Mouse (Mus musculus) forebrain, postnatal 0 days (tissue): Measurements from ENCODE around the gene Gm29609. TPM values are rescaled to one million over a fixed set of nuclear protein-coding genes. Genes with fewer than 3 reads are reported as not detected.

Source experiments
- ATAC-seq: fragments of 200-750 bp; cut with Nextera tagmentation; 2 replicates; pipeline ENCODE4 v1.8.0; 2017; ENCODE audit warnings: mild to moderate bottlenecking, moderate library complexity
- DNase-seq: peaks from one replicate; pipeline ENCODE4 v3.0.0-alpha.2; 2015
- H3K27ac ChIP-seq: fragments of 300-500 bp; sonication (generic); 2 replicates; pipeline ENCODE4 v1.5.1; 2014; ENCODE audit warnings: low read depth, mild to moderate bottlenecking, antibody characterized with exemption, low read length, moderate library complexity, mixed read lengths
- H3K27me3 ChIP-seq: fragments of 300-500 bp; sonication (generic); 2 replicates; pipeline ENCODE4 v1.6.1; 2014; ENCODE audit warnings: mild to moderate bottlenecking, low read length, mixed read lengths; ENCODE audit not compliant: insufficient read depth
- H3K36me3 ChIP-seq: fragments of 300-500 bp; sonication (generic); 2 replicates; pipeline ENCODE4 v1.6.1; 2014; ENCODE audit warnings: mild to moderate bottlenecking, moderate library complexity; ENCODE audit not compliant: insufficient read depth
- H3K4me1 ChIP-seq: fragments of 300-500 bp; sonication (generic); 2 replicates; pipeline ENCODE4 v1.6.1; 2014; ENCODE audit warnings: antibody characterized with exemption; ENCODE audit not compliant: insufficient read depth
- H3K4me2 ChIP-seq: fragments of 300-500 bp; sonication (generic); 2 replicates; pipeline ENCODE4 v1.6.1; 2014; ENCODE audit warnings: low read depth, mild to moderate bottlenecking, moderate library complexity
- H3K4me3 ChIP-seq: fragments of 300-500 bp; sonication (generic); 2 replicates; pipeline ENCODE4 v1.5.1; 2014; ENCODE audit warnings: low read depth, low read length, mixed read lengths
- H3K9ac ChIP-seq: fragments of 300-500 bp; sonication (generic); 2 replicates; pipeline ENCODE4 v1.6.1; 2014; ENCODE audit warnings: mild to moderate bottlenecking
- H3K9me3 ChIP-seq: fragments of 300-500 bp; sonication (generic); 2 replicates; pipeline ENCODE4 v1.6.1; 2016; ENCODE audit warnings: low read length
- CTCF ChIP-seq: sonication (generic); IDR thresholded peaks from 2 replicates; pipeline ENCODE4 v1.5.1; 2016; ENCODE audit warnings: antibody characterized with exemption, control low read depth, low read depth
- WGBS: fragments of 180-500 bp; shearing (Covaris S2); extraction: QIAGEN DNeasy Blood & Tissue Kit; methylation state at CpG from one replicate; pipeline ENCODE4 v1.1.7; 2014; 5-methylcytosine and 5-hydroxymethylcytosine counted together
- polyA plus RNA-seq: library from polyadenylated mRNA; unstranded; fragments of >200 nt; fragmentation: Nextera tagmentation; extraction: Ambion mirVana; gene quantifications from 2 replicates; pipeline ENCODE4 v1.2.1, GENCODE M21; 2015
- total RNA-seq: library from RNA; depleted of rRNA; stranded (reverse); fragments of >200 nt; gene quantifications from 2 replicates; pipeline ENCODE4 v1.2.3, GENCODE M21; 2014

The Gm29609 gene
- total and polyA plus RNA-seq, 2 experiments from 2014 or later, result 1.4 to 9.3 TPM

DNA sequence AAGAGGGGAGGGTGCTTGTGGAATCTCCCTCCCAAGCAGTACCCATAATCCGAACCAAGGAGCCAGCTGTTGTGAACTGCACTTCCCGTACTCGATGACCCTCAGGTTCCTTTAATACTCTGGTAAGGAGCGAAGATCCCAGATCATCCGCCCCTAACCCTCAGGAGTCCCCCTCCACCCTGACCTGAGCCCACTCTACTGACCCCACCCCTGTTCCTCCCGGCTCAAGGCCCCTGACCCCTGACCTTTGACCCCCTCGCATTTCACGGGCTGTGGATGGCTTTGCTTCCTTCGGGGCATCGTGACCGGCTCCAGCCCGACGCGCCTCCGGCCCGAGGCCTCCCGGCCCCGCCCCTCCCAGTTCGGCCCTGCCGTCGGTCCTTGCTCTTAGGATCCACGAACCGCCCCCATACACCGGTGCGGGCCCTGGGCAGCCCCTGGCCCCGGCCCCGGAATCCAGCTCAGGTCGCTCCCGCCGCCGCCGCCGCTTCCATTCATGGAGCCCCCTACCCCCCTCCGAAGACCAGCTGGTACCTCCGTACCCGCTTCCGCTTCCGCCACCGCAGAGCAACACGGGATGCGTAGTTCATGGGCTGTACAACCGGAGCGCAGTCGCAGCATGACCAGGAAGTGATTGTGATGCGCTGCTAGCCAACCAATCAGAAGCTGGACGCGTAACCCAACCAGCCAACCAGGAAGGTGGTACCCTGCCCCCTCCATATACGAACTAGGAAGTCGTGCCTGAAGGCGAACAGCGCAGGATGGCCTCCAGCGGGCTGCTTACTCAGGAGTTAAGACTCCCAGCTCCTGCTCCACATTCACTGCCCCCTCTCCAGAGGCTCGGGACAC, 22.3 kb upstream of the Gm29609 start, which contains the start of gene Zfp513:
Gene Zfp513, minus strand, starts transcription at position 562 of the 849 bp plus-strand sequence.
- Histone ChIP-seq H3K4me1 (peaks cover 6% of the 10 kb centered on the region; the same call in 1 of the 2 replicates), H3K4me3 (peak within 1 kb of the TSS; percentile 83), H3K27me3 (no peaks in the 10 kb centered on the region), H3K27ac (peak within 1 kb of the TSS; percentile 85), H3K9ac (peak within 1 kb of the TSS; percentile 92), H3K36me3 (peaks cover 77% of the 10 kb centered on the region), H3K9me3 (peaks cover 4% of the 10 kb centered on the region; the same call in 1 of the 2 replicates), H3K4me2 (peak within 1 kb of the TSS; percentile 83)
- peak; percentile 98 for ATAC-seq
- 2% methylated on average over 53 of the region's 53 CpGs for WGBS
- peak; percentile 99 for DNase-seq
- TF ChIP-seq CTCF, result no peak

DNA sequence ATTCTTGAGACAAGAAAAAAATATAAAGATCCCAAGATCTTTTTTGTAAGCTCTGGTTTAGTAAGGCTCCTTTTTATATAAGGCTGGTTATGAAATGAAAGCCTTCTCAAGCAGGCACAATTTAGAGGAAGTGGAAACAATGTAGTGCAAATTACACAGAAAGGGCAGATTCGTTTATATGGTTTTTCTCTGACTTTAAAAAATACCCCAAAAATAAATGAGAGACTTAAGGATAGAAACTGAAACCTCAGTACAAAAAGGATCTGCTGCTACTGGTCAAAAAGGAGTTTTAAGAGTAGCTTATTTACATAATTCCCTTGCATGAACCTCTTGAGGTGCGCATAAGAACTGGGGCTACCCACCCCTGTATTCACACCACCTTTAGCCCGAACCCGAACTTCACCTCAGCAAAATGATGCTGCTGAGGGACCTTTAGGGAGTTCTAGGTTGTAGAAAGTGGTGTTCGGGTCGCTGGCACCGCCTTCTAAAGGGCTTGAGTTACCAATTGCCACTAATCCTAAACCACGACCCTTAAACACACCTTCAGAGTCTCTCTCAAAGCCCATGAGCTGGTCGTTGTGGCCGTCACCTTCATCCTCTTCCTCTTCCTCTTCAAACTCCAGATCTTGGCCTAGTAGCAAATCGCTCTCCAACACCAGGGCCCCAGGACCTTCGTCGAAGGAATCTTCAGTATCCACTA, 21.5 kb upstream of the Gm29609 start:
- 23% methylated on average over 13 of the region's 13 CpGs for WGBS

DNA sequence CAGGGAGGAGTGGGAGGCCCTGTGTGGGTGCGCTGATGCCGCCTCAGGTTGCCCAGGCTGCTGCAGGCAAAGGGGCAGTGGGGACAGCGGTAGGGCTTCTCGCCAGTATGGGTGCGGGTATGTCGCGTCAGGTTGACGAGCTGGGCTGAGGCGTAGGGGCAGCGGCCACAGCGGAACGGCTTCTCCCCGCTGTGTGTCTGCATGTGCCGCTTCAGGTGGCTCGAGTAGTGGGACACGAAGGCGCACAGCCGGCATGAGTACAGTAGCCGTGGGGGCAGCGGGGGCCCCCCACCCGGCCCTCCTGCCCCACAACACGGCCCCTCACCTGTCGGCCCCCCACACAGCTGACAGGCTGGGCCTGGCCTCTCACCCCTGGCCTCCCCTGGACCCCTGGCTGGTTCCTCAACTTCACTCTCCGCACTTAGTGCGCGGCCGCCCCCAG, 20.6 kb upstream of the Gm29609 start:
- H3K4me1 ChIP-seq, result peaks cover 6% of the 10 kb centered on the region; the same call in 1 of the 2 replicates
- H3K4me3 ChIP-seq, result no peak overlapping the region
- no peak for ATAC-seq
- 93% methylated on average over 27 of the region's 27 CpGs for WGBS
- peaks cover 81% of the 10 kb centered on the region for H3K36me3 ChIP-seq
- DNase-seq, result no peak
- H3K9ac ChIP-seq, result no peak overlapping the region
- 0 out of 2 replicates have a peak overlapping the region, but pooled peaks have one; percentile 4 for H3K27ac ChIP-seq
- no peak for TF ChIP-seq CTCF
- no peaks in the 10 kb centered on the region for H3K27me3 ChIP-seq
- H3K9me3 ChIP-seq, result peaks cover 4% of the 10 kb centered on the region; the same call in 1 of the 2 replicates
- H3K4me2 ChIP-seq, result 0 out of 2 replicates have a peak overlapping the region, but pooled peaks have one; percentile 83

More for the DNA sequence above, 21.5 kb upstream of the Gm29609 start:
- ATAC-seq (no peak), DNase-seq (no peak)
- Histone ChIP-seq H3K27ac (peak overlapping the region; percentile 85), H3K9me3 (peaks cover 4% of the 10 kb centered on the region; the same call in 1 of the 2 replicates), H3K4me3 (peak overlapping the region; percentile 83), H3K9ac (peak overlapping the region; percentile 92), H3K36me3 (peaks cover 79% of the 10 kb centered on the region), H3K27me3 (no peaks in the 10 kb centered on the region), H3K4me1 (peaks cover 6% of the 10 kb centered on the region; the same call in 1 of the 2 replicates), H3K4me2 (peak overlapping the region; percentile 83)
- TF ChIP-seq CTCF, result no peak

DNA sequence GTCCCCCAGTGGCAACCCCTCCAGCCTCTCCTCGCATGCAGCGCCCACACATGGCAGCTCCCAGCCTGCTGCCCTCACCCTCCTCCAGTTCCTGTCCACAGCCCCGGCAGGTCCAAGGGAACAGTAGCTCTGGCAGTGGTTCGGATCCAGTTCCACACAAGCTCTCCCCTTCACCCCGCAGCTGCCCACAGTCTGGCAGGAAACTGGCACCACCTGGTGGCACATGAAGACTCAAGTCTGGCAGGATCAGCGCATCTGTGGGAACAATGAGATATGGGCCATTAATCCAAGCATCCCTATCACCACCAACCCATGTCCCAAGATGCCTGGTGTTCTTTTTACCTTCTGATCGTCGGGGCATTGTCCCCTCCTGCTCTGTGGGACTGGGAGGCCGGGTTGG, 20.2 kb upstream of the Gm29609 start:
- Histone ChIP-seq H3K4me1 (peaks cover 6% of the 10 kb centered on the region; the same call in 1 of the 2 replicates), H3K4me2 (no peak overlapping the region), H3K9me3 (peaks cover 4% of the 10 kb centered on the region; the same call in 1 of the 2 replicates), H3K4me3 (no peak overlapping the region), H3K36me3 (peaks cover 81% of the 10 kb centered on the region), H3K9ac (no peak overlapping the region), H3K27ac (no peak overlapping the region), H3K27me3 (no peaks in the 10 kb centered on the region)
- TF ChIP-seq CTCF, result peak; percentile 36
- ATAC-seq (no peak), DNase-seq (no peak)
- WGBS, result 76% methylated on average over 9 of the region's 9 CpGs

DNA sequence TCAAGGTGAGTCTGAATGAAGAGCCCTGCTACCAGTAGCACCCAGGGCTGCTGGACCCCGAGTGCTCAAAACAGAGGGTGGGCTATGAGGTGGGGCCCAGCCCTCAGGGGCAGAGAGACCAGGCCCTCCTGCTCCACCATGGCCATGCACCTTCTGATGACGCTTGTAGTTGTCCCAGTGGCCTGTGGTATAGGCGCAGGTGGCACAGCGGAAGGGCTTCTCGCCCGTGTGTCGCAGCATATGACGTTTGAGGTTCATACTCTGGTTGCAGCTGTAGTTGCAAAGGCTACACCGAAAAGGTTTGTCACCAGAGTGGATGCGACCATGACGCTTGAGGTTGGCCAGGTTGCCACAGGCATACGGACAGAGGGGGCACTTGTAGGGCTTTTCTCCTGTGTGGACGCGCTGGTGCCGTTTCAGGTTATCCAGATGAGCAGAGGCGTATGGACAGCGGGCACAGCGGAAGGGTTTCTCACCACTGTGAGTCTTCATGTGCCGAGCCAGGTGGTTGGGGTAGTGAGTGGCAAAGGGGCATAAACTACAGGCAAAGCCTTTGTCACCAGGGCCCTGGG, 19.7 kb upstream of the Gm29609 start:
- 92% methylated on average over 19 of the region's 19 CpGs for WGBS
- Histone ChIP-seq H3K9me3 (peaks cover 4% of the 10 kb centered on the region; the same call in 1 of the 2 replicates), H3K36me3 (peaks cover 80% of the 10 kb centered on the region), H3K4me3 (no peak overlapping the region), H3K27ac (no peak overlapping the region), H3K4me2 (no peak overlapping the region), H3K9ac (no peak overlapping the region), H3K4me1 (peaks cover 6% of the 10 kb centered on the region; the same call in 1 of the 2 replicates), H3K27me3 (no peaks in the 10 kb centered on the region)
- no peak for TF ChIP-seq CTCF
- ATAC-seq (no peak), DNase-seq (no peak)

DNA sequence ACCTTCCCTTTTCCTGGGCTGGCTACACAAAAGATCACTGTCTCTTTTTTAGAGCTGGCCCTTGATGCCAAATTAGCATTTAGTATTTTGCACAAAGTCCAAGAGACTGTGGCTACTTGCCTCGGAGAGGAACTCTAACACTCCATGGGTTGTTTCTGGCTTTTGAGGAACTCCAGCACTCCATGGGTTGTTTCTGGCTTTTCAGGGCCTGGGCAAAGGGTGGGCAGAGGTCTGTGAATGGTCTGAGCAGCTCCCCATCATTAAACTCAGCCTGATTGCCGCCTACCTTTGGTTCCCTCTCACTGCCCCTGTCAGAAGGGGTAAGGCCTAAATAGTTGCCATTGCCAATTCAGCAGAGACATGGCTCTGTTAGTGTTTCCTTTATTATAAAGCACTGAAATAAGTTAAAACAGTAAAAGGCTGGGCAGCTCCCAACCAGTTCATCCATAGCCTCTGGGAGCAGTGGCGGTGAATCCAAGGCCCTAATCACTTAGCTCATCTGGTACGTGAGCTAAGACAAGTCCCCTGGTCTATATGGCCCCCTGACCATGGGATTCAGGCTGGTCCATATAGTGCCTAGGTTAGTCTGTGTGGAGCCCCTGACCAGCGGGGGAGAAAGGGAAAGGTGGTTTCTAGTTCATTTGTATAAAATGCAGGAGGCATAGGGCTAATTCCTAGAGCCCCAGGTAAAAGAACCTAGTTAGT, 19.1 kb upstream of the Gm29609 start:
- H3K9me3 ChIP-seq, result peaks cover 4% of the 10 kb centered on the region; the same call in 1 of the 2 replicates
- no peaks in the 10 kb centered on the region for H3K27me3 ChIP-seq
- DNase-seq (no peak), ATAC-seq (no peak)
- peaks cover 9% of the 10 kb centered on the region; the same call in 1 of the 2 replicates for H3K4me1 ChIP-seq
- peaks cover 73% of the 10 kb centered on the region for H3K36me3 ChIP-seq
- H3K27ac ChIP-seq, result no peak overlapping the region
- WGBS, result 75% methylated on average over 5 of the region's 5 CpGs
- no peak overlapping the region for H3K4me3 ChIP-seq
- H3K4me2 ChIP-seq, result no peak overlapping the region
- no peak overlapping the region for H3K9ac ChIP-seq
- no peak for TF ChIP-seq CTCF
